Mouse (Mus musculus) liver, embryonic 13.5 days (tissue): ENCODE results near the gene Atp1a1. TPM values are rescaled to one million over a fixed set of nuclear protein-coding genes. Genes with fewer than 3 reads are reported as not detected.

Experiments
- ATAC-seq: fragments of 200-750 bp; cut with Nextera tagmentation; 2 replicates; pipeline ENCODE4 v1.8.0; 2017; ENCODE audit warnings: low read depth, mild to moderate bottlenecking, moderate number of reproducible peaks, moderate library complexity
- DNase-seq: peaks from one replicate; pipeline ENCODE4 v3.0.0; 2022
- H3K27ac ChIP-seq: fragments of 300-500 bp; sonication (generic); 2 replicates; pipeline ENCODE4 v1.5.1; 2015; ENCODE audit warnings: moderate library complexity, mild to moderate bottlenecking, inconsistent platforms
- H3K27me3 ChIP-seq: fragments of 300-500 bp; sonication (generic); 2 replicates; pipeline ENCODE4 v1.6.1; 2015; ENCODE audit warnings: mild to moderate bottlenecking, inconsistent platforms
- H3K36me3 ChIP-seq: fragments of 300-500 bp; sonication (generic); 2 replicates; pipeline ENCODE4 v1.6.1; 2015; ENCODE audit warnings: mild to moderate bottlenecking, inconsistent platforms
- H3K4me1 ChIP-seq: fragments of 300-500 bp; sonication (generic); replicated peaks from 2 replicates; pipeline ENCODE4 v1.6.1; 2015; ENCODE audit warnings: inconsistent platforms
- H3K4me2 ChIP-seq: fragments of 300-500 bp; sonication (generic); 2 replicates; pipeline ENCODE4 v1.6.1; 2015; ENCODE audit warnings: inconsistent platforms, mild to moderate bottlenecking, moderate library complexity
- H3K4me3 ChIP-seq: fragments of 300-500 bp; sonication (generic); replicated peaks from 2 replicates; pipeline ENCODE4 v1.5.1; 2015; ENCODE audit warnings: mild to moderate bottlenecking, inconsistent platforms
- H3K9ac ChIP-seq: fragments of 300-500 bp; sonication (generic); 2 replicates; pipeline ENCODE4 v1.6.1; 2015; ENCODE audit warnings: mild to moderate bottlenecking, inconsistent platforms
- H3K9me3 ChIP-seq: fragments of 300-500 bp; sonication (generic); replicated peaks from 2 replicates; pipeline ENCODE4 v1.6.1; 2016; ENCODE audit warnings: inconsistent platforms
- WGBS: fragments of 180-500 bp; shearing (Covaris S2); methylation state at CpG from one replicate; pipeline ENCODE4 v1.1.7; 2015; ENCODE audit not compliant: insufficient replicate concordance; 5-methylcytosine and 5-hydroxymethylcytosine counted together
- polyA plus RNA-seq: library from polyadenylated mRNA; unstranded; fragments of >200 nt; fragmentation: Nextera tagmentation; extraction: Ambion mirVana; gene quantifications from 2 replicates; pipeline ENCODE4 v1.2.1, GENCODE M21; 2015

The Atp1a1 gene
- polyA plus RNA-seq, 1 experiment from 2014 or later = 40.1 TPM

GRCm38 (mm10) chr3:101599920-101600741, 4.4 kb downstream of the Atp1a1 start:
- ATAC-seq = no peak
- Histone ChIP-seq H3K4me2 (peak overlapping the region; percentile 99; the same call in 1 of the 2 replicates), H3K4me3 (no peak overlapping the region), H3K27me3 (no peaks in the 10 kb centered on the region), H3K9ac (no peak overlapping the region), H3K4me1 (peaks cover 82% of the 10 kb centered on the region), H3K36me3 (peaks cover 5% of the 10 kb centered on the region; the same call in 1 of the 2 replicates), H3K9me3 (no peaks in the 10 kb centered on the region), H3K27ac (no peak overlapping the region)
- no peak for DNase-seq
- WGBS = 27% methylated on average over 4 of the region's 4 CpGs

GRCm38 (mm10) chr3:101599191-101599919, 5.1 kb downstream of the Atp1a1 start:
- Histone ChIP-seq H3K27me3 (no peaks in the 10 kb centered on the region), H3K27ac (no peak overlapping the region; the same call in 1 of the 2 replicates), H3K4me2 (peak overlapping the region; percentile 10; the same call in 1 of the 2 replicates), H3K4me1 (peaks cover 77% of the 10 kb centered on the region), H3K9ac (no peak overlapping the region), H3K9me3 (no peaks in the 10 kb centered on the region), H3K36me3 (peaks cover 12% of the 10 kb centered on the region), H3K4me3 (no peak overlapping the region)
- no peak for ATAC-seq
- DNase-seq = no peak
- 71% methylated on average over 8 of the region's 8 CpGs for WGBS

GRCm38 (mm10) chr3:101598231-101598905, 6.1 kb downstream of the Atp1a1 start:
- no peak overlapping the region for H3K4me2 ChIP-seq
- peaks cover 22% of the 10 kb centered on the region for H3K36me3 ChIP-seq
- no peak overlapping the region for H3K4me3 ChIP-seq
- WGBS = 78% methylated on average over 4 of the region's 4 CpGs
- no peak overlapping the region for H3K9ac ChIP-seq
- ATAC-seq (no peak), DNase-seq (no peak)
- peaks cover 76% of the 10 kb centered on the region for H3K4me1 ChIP-seq
- H3K9me3 ChIP-seq = no peaks in the 10 kb centered on the region
- H3K27ac ChIP-seq = peak overlapping the region; percentile 4; the same call in 1 of the 2 replicates
- H3K27me3 ChIP-seq = no peaks in the 10 kb centered on the region

- peaks cover 30% of the 10 kb centered on the region for H3K36me3 ChIP-seq
- no peaks in the 10 kb centered on the region for H3K27me3 ChIP-seq
- no peaks in the 10 kb centered on the region for H3K9me3 ChIP-seq
- WGBS = 37% methylated on average over 10 of the region's 10 CpGs
- H3K4me3 ChIP-seq = no peak overlapping the region
- no peak overlapping the region for H3K4me2 ChIP-seq
- DNase-seq (no peak), ATAC-seq (no peak)
- peak overlapping the region; percentile 17; the same call in 1 of the 2 replicates for H3K9ac ChIP-seq
- no peak overlapping the region for H3K27ac ChIP-seq
- peaks cover 67% of the 10 kb centered on the region for H3K4me1 ChIP-seq
Measured at GRCm38 (mm10) chr3:101597317-101598096, 7.0 kb downstream of the Atp1a1 start.

GRCm38 (mm10) chr3:101596686-101597085, 7.8 kb downstream of the Atp1a1 start:
- WGBS = 65% methylated on average over 8 of the region's 8 CpGs
- Histone ChIP-seq H3K27me3 (no peaks in the 10 kb centered on the region), H3K4me2 (no peak overlapping the region), H3K4me3 (no peak overlapping the region), H3K36me3 (peaks cover 39% of the 10 kb centered on the region), H3K9ac (no peak overlapping the region), H3K4me1 (peaks cover 59% of the 10 kb centered on the region), H3K9me3 (no peaks in the 10 kb centered on the region), H3K27ac (peak overlapping the region; percentile 48; the same call in 1 of the 2 replicates)
- ATAC-seq (no peak), DNase-seq (no peak)

- Histone ChIP-seq H3K4me1 (peaks cover 53% of the 10 kb centered on the region), H3K27me3 (no peaks in the 10 kb centered on the region), H3K36me3 (peaks cover 45% of the 10 kb centered on the region), H3K9me3 (no peaks in the 10 kb centered on the region), H3K27ac (peak overlapping the region; percentile 48; the same call in 1 of the 2 replicates), H3K4me3 (no peak overlapping the region), H3K9ac (no peak overlapping the region), H3K4me2 (no peak overlapping the region)
- no peak for ATAC-seq
- DNase-seq = no peak
- 82% methylated on average over 14 of the region's 14 CpGs for WGBS
Measured at GRCm38 (mm10) chr3:101595866-101596630, 8.4 kb downstream of the Atp1a1 start.

- ATAC-seq (no peak), DNase-seq (no peak)
- no peak overlapping the region for H3K4me3 ChIP-seq
- H3K9me3 ChIP-seq = no peaks in the 10 kb centered on the region
- WGBS = 81% methylated on average over 5 of the region's 5 CpGs
- H3K4me1 ChIP-seq = peaks cover 42% of the 10 kb centered on the region
- no peak overlapping the region for H3K4me2 ChIP-seq
- H3K27me3 ChIP-seq = no peaks in the 10 kb centered on the region
- H3K9ac ChIP-seq = no peak overlapping the region
- H3K27ac ChIP-seq = no peak overlapping the region
- H3K36me3 ChIP-seq = peaks cover 56% of the 10 kb centered on the region
Measured at GRCm38 (mm10) chr3:101594982-101595381, 9.5 kb downstream of the Atp1a1 start.

GRCm38 (mm10) chr3:101593266-101593651, 11.2 kb downstream of the Atp1a1 start:
- Histone ChIP-seq H3K27me3 (no peaks in the 10 kb centered on the region), H3K9me3 (no peaks in the 10 kb centered on the region), H3K4me3 (no peak overlapping the region), H3K9ac (no peak overlapping the region), H3K4me1 (peaks cover 25% of the 10 kb centered on the region), H3K36me3 (peaks cover 73% of the 10 kb centered on the region), H3K4me2 (no peak overlapping the region), H3K27ac (no peak overlapping the region)
- 88% methylated on average over 7 of the region's 7 CpGs for WGBS
- ATAC-seq = no peak
- DNase-seq = no peak

- WGBS = 88% methylated on average over 21 of the region's 21 CpGs
- Histone ChIP-seq H3K36me3 (peaks cover 80% of the 10 kb centered on the region), H3K27ac (no peak overlapping the region), H3K9ac (no peak overlapping the region), H3K4me1 (peaks cover 18% of the 10 kb centered on the region), H3K4me2 (no peak overlapping the region), H3K27me3 (no peaks in the 10 kb centered on the region), H3K9me3 (no peaks in the 10 kb centered on the region), H3K4me3 (no peak overlapping the region)
- no peak for DNase-seq
- no peak for ATAC-seq
Measured at GRCm38 (mm10) chr3:101592281-101593265, 11.9 kb downstream of the Atp1a1 start.
